Mouse (Mus musculus) right cerebral cortex, postnatal 10 days (tissue): Measurements from ENCODE around the gene Cul9.

ENCODE experiments used
- DNase-seq, 2 experiments: peaks; one replicate each; pipeline ENCODE4 v3.0.0; 2021; ENCODE audit warnings: low spot score in 2 of 2

Cul9 gene

DNA sequence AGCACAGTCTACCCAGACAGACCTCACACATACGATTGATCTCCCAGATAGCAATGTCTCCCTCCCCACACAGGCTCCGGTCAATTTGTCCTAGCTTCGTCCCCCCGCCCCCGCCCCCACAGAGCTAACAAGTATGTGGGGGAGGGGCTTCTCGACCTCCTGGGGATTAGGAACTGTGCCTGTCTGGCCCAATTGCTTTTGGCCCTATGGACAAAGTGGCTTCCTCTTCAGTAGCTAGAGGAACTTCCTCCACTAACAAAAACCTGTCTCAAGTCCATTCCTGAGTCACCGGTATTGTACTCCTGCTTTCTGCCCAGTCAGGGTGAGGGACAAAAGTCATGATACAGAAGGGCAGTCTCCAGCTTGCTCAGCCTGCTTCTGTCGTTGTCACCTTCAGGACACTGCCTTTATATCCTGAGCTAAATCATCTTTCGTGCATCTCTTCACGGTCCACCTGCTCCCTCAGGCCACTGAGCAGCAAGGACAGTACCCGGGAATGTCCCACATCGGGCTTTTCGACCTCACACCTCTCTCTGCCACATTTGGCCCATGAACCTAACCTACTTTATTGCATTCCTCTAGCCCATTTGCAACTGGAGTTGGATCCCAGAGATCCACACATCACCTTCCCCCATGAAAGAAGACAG, 92.8 kb downstream of the Cul9 start:
- no peak for DNase-seq

DNA sequence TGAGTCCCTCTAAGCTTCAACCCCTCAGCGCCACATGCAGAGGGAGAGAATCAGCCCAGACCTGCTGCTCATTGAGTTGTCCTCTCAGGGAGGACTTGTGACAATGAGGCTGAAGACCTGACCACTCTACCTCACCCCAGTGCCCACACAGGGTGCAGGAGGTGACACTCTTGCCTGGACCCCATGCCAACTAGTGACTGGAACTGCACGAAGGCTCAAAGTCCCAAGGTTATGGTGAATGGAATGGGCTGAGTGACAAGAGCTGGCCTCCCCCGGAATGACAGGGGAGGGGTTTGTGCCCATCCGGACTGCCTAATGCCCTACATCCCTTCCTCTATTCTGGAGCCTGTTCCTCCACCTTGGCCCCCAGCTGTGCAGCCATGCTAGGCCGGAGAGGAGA, 93.5 kb downstream of the Cul9 start:
- no peak for DNase-seq
